Mouse (Mus musculus) v-Abl transformed pro-B cells (cell line): ENCODE data around the gene Magea5.
"Not testable (repeated sequence)": the region's sequence is repeated elsewhere in the genome, so short reads cannot be mapped to it uniquely, and the experiment has no call there.

Experiments used
- in situ Hi-C, 2 experiments: fragments of 400-800 bp; cut with MboI; formaldehyde crosslinking; loops; one replicate each; pipeline ENCODE4 v1.15.1; 2025; ENCODE audit not compliant: unreplicated experiment in 2 of 2

The Magea5 gene

DNA sequence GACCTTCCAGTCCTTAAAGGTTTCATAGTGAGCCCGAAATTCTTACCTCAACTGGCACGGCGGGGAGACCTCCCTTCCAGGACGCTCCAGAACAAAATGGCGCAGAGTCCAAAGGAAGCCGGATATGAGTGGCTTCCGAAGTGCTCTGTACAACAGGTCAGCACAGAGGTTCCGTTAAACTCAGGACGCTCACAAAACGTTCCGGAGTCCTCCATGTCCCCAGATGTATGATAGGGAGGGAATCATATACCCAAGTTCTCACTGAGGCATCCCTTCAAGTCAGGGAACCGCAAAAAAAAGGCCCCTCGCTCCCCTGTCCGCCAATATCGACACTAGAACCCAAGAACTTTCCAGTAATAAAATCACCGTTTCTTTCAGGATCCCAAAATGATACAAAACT lies at the start of gene Magea5:
Magea5 (minus strand) TSS at position 101 of the 400 bp plus-strand sequence.
- in situ Hi-C loops = not testable (repeated sequence)

DNA sequence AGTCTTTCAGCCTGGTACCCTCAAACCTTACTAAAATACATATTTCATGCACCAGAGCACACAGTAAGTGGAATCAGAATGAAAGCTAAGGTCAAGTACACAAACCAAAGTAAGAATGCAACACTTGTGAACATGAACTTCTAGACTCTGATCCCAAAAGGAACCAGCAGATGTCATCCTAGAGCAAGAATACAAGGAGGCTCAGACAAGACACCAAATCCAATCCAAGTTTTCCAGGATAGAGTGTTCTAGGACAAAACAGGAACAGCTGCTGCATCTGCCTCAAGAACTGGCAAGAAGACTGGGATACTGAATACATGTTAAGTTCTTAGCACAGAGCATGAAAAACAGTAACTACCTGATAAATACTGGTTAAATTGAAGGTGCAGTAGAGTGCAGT lies 35.1 kb upstream of the Magea5 start:
- in situ Hi-C loops = no loop called here

DNA sequence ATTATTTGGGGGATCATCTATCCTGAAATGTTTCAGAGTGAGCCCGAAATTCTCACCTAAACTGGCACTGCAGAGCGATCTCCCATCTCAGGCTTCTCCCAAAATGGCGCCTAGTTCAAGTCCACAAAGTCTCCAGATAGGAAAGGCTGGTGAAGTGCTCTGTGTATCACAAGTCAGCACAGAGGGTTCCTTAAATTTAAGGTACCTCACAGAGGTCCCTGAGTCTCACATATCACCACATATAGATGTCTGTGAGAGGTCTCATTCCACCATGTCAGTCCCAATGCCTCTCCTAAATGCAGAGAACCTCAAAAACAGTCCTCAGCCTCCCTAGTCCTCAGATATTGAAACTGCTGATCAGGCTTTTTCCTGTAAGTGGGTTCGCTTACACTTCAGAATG lies 30.6 kb upstream of the Magea5 start, which contains the start of gene Magea2:
Magea2 (minus strand) TSS at position 101 of the 400 bp plus-strand sequence.
- in situ Hi-C loops = not testable (repeated sequence)

DNA sequence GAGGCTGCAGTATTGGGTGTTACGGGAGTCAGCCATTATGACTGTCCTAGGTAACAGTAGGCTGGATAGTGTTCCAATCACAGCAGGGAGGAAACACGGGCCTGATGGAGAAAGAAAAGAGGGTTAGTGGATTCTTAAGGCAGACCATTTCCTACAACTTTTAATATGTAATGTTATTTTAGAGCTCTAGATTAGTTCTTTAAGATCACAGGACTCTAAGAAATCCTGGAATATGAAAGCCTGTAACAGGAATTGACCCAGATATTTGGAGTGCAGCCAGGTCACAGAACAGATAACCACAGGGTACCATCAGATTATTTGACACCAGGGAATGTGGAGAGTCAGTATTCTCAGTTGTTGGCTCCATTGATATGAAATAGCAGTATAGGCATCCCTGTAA lies 26.7 kb upstream of the Magea5 start, which contains the start of gene Magea1:
Magea1 (minus strand) TSS at position 101 of the 400 bp plus-strand sequence.
- in situ Hi-C loops = not testable (repeated sequence)
